Mouse (Mus musculus): Measurements from ENCODE around the gene Zfp28.
"Not testable (repeated sequence)": the region's sequence is repeated elsewhere in the genome, so short reads cannot be mapped to it uniquely, and the experiment has no call there.

Zfp28 gene

GRCm38 (mm10) chr7:6383044-6383455 lies at the start of gene Zfp28:
Gene Zfp28, plus strand, starts transcription at chr7:6383295.
- peak; percentile 77 to 82 for DNase-seq (ENCODE audit: low spot score in 2 of 2)

DNA sequence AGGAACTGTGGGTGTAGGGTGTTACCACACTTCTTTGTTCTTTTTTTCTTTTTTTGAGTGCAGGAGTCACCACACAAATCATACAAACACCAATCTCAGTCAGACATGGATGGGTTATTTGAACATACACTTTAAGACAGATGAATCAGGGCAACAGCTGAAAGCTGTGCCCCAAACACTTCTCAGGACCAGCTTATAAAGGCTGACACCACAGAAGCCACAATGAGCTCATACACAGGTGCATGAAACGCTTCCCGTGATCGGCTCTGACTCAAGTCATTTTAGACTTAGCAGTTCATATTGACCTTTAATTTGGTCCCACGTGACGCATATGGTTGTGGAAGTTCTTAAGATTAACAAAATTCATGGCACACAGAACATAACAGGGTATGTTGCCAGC lies 43.2 kb upstream of the Zfp28 start:
- DNase-seq (ENCODE audit: low spot score in 2 of 2), result no peak

GRCm38 (mm10) chr7:6343501-6344071 lies 39.5 kb upstream of the Zfp28 start, which contains the start of gene Gm3854:
Gene Gm3854, plus strand, starts transcription at chr7:6343759.
- DNase-seq (ENCODE audit: low spot score in 2 of 2), result peak; percentile 68 to 71

DNA sequence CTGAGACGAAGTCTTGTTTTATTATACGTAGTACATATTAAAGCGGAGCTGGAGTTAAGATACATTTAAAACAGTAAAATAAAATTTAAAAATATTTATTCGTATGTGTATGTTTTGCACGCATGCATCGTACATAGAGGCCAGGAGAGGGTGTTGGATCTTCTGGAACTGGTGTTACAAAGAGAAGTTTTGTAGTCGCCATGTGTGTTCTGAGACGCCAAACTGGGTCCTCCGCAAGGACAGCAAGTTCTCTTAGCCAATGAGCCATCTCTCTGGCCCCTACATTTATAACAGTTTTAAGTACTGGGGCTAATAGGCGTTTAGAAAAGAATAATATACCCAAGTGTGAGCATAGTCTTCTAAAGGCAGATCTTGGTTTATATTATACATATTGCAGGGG lies 39.0 kb upstream of the Zfp28 start:
- no peak for DNase-seq (ENCODE audit: low spot score in 2 of 2)

- no peak for DNase-seq (ENCODE audit: low spot score in 2 of 2)
Observed at GRCm38 (mm10) chr7:6358121-6358520, 25.0 kb upstream of the Zfp28 start.

DNA sequence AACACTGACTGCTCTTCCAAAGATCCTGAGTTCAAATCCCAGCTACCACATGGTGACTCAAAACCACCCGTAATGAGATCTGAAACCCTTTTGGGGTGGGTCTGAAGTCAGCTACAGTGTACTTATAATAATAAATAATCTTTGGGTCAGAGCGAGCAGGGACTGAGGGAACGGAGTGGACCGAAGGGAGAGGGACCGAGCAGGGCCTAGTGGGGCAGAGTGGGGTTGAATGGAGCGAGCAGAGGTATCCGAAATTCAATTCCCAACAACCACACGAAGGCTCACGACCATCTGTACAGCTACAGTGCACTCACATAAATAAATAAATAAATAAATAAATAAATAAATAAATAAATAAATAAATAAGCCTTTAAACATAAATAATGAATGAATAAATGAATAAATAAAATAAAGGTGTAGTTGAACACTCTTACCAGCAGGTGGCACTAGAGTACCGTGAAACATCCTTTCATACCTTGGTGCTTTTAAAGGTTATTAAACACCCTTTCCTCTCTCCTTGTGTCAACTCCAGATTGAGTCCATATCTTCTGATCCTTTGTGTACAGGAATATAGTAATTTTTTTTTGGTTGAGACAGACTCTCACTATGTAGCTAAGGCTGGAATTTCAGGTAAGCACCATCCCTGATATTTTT lies 24.0 kb upstream of the Zfp28 start:
- DNase-seq (ENCODE audit: low spot score in 2 of 2), result no peak

DNA sequence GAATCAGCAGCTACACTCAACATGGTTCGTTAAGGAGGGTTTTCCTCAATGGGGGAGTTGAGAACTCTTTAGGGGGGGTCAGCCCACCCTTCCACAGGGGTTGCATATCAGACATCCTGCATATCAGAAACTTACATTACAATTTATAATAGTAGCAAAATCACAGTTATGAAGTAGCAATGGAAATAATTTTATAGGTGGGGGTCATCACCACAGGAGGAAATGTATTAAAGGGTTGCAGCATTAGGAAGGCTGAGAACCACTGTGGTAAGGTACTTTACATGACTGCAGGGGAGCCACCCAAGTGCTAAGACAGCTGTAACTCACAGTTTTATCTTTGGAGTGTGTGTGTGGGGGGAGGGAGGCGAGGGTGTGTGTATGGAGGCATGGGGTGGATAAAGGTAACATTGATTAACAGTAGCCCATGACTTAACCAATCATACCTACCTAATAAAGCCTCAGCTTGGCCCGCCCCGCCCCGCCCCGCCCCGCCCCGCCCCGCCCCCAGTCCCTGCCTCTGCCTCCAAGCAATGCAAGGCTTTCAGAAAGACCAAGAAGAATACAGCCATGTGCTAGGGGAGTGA lies 22.5 kb upstream of the Zfp28 start:
- DNase-seq (ENCODE audit: low spot score in 2 of 2), result no peak

DNA sequence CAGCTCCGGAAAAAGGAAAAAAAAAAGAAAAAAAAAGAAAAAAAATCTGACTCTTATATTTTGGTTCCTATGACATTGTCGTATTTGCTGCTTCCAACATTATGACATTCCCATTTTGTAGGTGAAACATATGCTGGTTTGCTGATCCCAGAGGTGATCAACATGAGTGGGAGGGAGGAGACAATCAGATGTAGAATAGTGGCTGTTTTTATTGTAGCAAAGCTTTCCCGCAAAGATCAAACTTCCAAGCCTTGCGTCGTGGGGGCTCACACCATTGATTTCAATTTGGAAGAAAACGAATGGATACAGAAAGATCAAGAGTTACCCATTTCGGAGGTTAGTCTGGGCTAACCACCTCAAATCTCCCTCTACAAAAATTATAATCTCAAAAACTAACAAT lies 21.3 kb upstream of the Zfp28 start:
- no peak for DNase-seq (ENCODE audit: low spot score in 2 of 2)

DNA sequence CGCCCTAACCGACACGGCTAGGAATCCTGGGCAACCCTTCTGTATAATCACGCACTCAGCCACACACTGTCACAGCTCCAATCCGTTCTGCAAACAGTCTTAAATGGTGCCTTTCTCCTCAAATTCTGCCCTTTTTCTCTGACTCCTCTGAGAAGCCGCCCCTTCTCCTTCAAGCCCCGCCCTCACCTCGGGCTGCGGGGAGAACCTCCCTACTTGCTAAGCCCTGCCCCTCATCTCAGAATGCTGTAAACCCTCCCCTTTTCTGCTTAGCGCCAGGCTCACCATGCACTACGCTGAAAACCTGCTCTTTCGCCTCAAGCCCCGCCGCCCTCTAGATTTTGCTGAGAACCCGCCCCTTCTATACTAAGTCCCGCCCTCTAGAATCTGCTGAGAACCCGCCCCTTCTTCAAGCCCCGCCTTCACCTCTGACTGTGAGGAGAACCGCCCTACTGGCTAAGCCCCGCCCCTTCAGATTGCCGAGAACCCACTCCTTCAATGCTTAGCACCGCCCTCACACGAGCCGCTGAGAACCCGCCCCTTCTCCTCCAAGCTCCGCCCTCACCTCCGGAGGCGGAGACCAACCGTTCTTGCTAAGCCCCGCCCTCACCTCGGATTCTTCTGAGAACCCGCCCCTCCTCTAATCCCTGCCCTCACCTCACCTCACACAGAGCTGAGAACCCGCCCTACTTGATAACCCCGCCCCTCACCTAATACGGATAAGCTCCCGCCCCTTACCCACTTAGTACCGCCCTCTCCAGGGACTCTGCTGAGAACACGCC lies 20.6 kb upstream of the Zfp28 start:
- peak; percentile 87 to 96 for DNase-seq (ENCODE audit: low spot score in 2 of 2)

DNA sequence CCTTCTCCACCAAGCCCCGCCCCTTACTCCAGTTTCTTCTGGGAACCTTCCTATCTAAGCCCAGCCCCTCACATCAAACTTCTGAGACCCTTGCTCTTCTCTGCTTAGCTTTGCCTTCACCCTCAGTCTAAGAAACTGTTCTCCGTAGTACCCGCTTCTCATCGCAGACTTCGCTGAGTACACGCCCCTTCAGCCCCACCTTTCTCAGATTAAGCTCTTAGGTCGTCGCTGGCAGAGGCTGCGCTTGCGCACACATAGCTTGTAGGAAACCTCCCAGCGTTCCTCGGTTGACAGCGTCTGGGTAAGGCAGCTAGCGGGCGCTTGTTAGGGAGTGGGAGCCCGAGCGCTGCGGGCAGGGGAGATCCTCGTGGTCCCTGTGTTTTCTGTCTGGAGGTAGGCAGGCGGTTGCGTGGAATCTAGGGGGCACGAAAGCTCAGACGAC lies 20.0 kb upstream of the Zfp28 start, which contains the start of gene Zfp78:
TSS of gene Zfp78 (plus strand) at position 234 of the 442 bp plus-strand sequence.
- DNase-seq (ENCODE audit: low spot score in 2 of 2), result peak in 1 of 2 experiments; percentile 59

DNA sequence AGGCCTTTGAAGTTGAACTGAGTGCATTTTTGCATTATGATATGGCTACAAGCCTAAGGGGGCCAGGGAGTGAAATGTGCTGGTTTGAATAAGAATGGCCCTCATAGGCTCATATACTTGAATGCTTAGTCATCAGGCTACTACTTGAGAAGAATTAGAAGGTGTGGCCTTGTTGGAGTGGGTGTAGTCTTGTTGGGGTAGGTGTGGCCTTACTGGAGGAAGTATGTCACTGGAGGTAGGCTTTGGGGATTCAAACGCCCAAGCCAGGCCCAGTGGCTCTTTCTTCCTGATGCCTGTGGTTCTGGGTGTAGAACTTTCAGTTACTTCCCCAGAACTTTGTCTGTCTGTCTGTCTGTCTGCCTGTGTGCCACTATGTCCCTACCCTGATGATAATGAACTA lies 18.3 kb upstream of the Zfp28 start:
- no peak for DNase-seq (ENCODE audit: low spot score in 2 of 2)

GRCm38 (mm10) chr7:6367185-6367584 lies 15.9 kb upstream of the Zfp28 start:
- no peak for DNase-seq (ENCODE audit: low spot score in 2 of 2)

DNA sequence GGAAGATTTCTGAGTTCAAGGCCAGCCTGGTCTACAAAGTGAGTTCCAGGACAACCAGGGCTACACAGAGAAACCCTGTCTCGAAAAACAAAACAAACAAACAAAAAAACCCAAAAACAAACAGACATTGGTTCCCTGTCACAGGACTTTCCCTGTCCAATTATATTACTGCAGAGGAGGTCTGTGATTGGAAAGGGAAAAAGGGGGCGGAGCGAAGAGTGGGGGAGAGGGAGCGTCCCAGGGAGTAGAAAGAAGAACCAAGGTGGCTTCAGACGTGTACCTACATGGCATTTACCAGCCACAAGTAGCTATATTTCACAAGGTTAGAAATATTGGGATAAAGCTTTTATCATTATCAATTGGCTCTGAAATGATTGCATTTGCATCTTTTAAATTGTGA lies 14.9 kb upstream of the Zfp28 start:
- DNase-seq (ENCODE audit: low spot score in 2 of 2), result not testable (repeated sequence)

- DNase-seq (ENCODE audit: low spot score in 2 of 2), result no peak
Observed at GRCm38 (mm10) chr7:6369460-6369859, 13.6 kb upstream of the Zfp28 start.

DNA sequence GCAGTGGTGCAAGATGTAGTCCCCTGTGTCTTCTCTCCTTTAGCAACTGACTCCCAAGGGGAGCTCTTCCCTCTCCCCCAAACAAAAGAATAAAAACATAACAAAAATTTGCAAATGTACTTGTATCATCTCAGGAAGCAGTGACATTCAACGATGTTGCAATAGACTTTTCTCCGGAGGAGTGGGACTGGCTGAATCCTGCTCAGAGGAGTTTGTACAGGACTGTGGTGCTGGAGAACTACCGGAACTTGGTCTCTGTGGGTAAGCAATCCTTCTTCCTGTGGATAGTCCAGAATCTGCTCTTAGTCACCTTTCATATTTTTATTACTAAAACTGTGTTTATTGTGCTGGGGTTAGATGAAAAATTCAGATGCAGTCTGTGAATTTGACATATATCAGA lies 10.1 kb upstream of the Zfp28 start:
- no peak for DNase-seq (ENCODE audit: low spot score in 2 of 2)

- peak in 1 of 2 experiments; percentile 32 for DNase-seq (ENCODE audit: low spot score in 2 of 2)
Observed at GRCm38 (mm10) chr7:6378441-6378840, 4.7 kb upstream of the Zfp28 start.

- DNase-seq (ENCODE audit: low spot score in 2 of 2), result no peak
Observed at GRCm38 (mm10) chr7:6381431-6381830, 1.7 kb upstream of the Zfp28 start.

GRCm38 (mm10) chr7:6384011-6384410 lies 916 bp downstream of the Zfp28 start:
- DNase-seq (ENCODE audit: low spot score in 2 of 2), result no peak

DNA sequence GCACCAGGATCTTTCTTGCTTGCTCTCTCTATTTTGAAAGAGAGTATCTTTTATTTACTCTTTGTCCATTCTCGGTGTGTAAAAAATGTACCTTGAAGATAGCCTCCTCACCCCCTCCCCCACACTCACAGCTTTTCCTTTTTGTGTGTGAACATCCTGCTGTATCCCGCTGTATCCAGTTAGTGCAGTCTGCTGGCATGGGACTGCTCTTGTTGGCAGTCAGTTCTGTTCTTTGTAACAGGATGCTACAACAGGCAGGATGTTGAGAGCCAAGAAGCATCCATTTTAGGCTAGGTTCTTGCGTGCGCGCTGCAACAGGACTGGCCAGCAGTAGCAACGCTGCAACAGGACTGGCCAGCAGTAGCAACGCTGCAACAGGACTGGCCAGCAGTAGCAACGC lies 3.9 kb downstream of the Zfp28 start:
- DNase-seq (ENCODE audit: low spot score in 2 of 2), result no peak

DNA sequence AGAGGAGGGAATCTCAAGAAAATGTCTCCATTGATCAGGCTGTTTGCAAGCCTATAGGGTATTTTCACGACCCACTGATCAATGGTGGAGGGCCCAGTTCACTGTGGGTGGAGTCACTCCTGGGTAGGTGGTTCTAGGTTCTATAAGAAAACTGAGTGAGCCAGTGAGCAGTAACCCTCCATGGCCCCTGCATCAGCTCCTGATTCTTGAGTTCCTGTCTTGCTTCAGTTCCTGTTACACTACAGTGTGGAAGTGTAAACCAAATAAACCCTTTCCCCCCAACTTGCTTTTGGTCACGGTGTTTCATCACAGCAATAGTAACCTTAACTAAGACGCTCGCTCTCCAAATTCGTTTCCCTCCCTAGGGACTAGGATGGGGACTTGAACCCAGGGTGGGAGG lies 5.9 kb downstream of the Zfp28 start:
- DNase-seq (ENCODE audit: low spot score in 2 of 2), result no peak

- DNase-seq (ENCODE audit: low spot score in 2 of 2), result no peak
Observed at GRCm38 (mm10) chr7:6389449-6389848, 6.4 kb downstream of the Zfp28 start.
